Mouse (Mus musculus): ENCODE data around the gene Bcl6.

Gene Bcl6

DNA sequence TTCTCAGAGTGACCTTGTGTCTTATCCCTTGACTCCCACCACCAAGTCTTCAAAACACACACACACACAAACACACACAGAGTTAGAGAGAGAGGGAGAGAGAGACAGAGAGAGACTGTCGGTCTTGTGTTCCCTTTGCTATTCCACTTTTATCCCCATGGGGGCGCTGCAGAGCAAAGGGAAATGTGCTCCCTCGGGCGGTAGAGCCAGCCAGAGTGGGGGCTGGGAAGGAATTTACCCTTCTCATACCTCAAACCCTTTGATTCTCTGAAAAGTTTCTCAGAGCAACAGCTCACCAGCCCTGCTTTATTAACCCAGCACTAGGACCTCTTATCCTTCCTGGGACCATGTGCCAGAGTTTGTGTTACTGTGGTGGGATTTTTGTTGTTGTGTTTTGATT, 2.5 kb upstream of the Bcl6 start:
- peak; percentile 92 for DNase-seq (ENCODE audit: low read depth, low spot score)

DNA sequence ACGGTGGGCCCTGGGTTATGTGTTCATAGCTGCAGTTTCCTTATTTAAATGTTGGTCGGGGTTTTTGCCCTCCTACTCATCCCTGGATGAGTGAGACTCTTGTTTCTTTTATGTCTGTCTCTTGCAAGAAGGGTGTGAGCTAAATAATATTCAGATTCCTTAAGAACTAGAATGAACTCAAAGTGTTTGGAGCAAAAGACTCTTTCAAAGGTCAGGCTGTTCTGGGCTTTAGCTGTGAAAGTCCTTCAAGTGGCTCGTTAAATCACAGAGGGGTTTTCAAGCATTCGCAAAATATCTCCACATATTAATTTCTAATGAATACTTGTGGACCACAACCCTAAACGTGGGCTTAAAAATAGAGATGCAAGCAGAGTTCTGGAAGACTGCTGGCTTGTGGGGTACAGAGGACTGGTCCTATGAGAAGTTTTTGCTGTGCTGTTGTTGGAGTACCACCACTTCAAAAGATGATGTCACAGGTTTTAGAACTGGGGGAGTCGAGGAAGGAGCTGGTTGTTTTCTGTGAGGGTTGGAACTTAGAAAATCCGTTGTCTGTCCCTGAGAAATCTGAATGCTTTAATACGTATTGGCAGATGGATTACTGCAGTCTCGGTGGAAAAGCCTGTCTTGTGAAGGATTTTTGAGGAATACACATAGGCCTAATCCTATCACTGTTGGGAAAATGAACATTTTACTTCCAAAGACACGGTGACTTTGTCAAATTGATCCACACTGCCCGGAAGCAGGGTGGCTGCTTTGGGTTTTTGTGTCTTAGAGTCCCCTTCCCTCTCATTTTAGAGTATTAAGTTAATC, 1.7 kb upstream of the Bcl6 start:
- DNase-seq (ENCODE audit: low read depth, low spot score): no peak

DNA sequence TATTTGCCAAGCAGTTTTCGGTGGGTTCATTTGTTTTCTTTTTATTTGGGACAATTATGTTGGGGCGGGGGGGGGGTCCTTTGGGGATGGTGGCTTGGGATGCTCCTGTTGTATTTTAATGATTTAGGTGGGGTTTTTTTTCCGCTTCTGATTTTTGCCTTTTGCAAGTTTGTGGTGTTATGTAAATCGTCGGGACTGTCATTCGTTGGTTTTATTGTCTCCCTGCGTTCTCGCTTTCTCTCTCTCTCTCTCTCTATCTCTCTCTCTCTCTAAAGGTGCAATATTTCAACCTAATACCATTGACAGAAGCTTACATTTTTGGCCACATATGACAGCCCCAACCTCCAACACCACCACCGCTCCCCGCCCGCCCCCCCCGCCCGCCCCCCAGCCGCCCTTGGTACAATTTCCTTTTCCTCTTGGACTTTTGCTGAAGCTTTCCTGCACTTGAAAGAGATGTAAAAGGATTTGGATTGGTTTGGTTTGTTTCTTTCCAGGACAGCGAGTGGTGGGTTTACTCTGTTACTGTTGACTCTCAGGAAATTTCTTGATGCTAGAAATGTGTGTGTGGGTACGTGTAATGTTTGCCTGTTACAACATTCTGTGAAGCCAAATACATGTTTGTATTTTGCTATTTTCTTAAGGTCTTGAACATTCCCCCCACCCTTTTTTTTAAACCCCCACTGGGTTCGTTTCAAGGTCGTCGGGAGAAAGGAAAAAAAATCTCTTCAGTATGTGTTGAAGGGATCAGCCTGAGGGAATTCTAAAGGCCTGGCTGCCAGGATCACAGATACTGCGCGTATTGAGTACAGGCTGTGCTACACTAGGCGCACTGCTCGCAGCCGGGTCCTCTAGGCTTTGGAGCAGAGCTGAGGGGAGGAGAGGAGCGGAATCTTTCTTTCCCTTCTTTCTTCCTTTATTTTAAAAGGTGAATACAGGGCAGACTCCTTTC, 833 bp upstream of the Bcl6 start:
- peak; percentile 85 for DNase-seq (ENCODE audit: low read depth, low spot score)

DNA sequence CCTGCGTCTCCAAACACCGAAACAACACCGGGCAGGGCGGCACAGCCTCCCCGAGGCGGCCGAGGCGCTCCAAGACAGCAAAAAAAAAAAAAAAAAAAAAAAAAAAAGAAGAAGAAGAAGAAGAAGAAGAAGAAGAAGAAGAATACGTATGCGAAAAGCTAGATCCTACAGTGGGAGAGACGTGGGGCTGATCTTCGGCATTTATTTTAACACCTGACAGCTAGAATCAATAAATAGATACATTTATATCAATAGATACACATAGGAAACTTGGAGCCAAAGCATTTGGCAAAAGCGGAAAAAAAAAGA, 541 bp downstream of the Bcl6 start:
- no peak for DNase-seq (ENCODE audit: low read depth, low spot score)

DNA sequence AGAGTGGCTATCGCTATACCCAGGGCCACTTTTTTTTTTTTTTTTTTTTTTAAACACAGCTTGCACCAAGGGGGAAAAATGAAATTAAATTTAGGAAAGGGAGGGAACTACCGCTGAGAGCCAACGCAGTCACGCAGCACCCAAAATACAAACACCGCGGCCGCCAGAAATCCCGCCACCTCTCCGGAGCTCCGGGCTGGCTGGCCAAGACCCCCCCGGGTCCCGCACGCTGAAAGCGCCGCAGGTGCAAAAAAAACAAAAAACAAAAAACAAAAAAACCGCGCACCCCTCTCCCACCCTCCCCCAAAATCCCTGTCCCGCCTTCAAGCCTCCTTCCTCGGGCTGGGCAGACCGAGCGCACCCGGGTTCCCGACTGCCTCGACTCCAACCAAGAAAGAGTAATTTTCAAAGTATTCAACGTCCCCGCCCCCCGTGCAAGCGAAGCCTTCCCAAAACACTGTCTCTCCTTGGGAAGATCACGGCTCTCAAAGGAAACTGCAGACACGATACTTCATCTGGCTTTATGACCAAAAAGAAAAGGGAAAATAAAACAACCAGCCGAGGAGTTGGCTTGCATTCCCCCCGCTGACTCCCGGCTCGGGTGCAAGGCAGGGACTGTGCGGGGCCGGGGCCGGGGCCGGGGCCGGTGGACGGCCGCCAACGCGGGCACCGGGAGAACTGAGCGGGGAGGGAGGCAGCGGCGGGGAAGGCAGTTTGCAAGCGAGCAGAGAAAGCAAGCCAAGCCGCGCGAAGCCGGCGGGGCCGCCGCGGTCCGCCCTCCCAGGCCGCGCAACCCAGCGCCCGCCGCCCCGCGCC, 1.1 kb downstream of the Bcl6 start:
- DNase-seq (ENCODE audit: low read depth, low spot score): no peak

DNA sequence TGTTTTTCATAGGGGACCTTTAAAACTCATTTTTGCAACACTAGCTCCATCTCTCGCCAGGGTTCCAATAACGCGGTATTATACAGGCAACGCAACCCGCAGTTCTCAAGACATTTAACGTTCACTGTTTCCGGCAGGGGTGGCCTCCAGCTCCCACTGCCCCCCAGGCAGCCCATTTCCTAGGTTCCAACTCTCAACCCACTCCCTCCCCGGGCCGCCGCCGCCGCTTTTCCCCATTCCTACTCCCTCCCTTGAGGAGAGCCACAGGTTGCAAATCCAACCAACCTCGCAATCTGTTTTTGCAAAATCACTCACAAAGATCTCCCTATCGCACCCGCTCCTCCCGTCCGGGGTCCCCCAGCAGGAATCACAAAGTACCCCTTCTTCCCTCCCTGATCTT, 1.8 kb downstream of the Bcl6 start:
- DNase-seq (ENCODE audit: low read depth, low spot score): no peak

GRCm38 (mm10) chr16:23986176-23986575, 2.5 kb downstream of the Bcl6 start:
- DNase-seq (ENCODE audit: low read depth, low spot score): peak; percentile 90

DNA sequence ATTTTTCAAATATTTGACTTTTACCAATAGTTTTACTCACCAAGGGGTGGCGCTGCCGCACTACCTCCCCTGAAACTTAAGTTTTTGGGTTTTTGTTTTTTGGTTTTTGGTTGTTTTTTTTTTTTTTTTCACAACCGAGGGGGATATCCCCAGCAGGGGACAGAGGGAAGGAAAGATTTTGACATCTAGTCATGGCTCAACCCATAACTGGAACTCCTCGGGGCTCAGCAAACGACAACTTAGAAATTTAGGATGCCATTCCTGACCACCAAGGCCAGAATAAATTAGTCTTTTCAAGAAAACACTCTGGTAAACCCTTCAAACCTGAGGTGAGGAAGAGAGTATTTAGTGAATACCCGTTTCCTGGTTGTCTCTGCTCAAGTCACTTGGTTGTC, 3.2 kb downstream of the Bcl6 start:
- DNase-seq (ENCODE audit: low read depth, low spot score): no peak

- DNase-seq (ENCODE audit: low read depth, low spot score): peak; percentile 71
Observed at GRCm38 (mm10) chr16:23984760-23985466, 3.7 kb downstream of the Bcl6 start.

DNA sequence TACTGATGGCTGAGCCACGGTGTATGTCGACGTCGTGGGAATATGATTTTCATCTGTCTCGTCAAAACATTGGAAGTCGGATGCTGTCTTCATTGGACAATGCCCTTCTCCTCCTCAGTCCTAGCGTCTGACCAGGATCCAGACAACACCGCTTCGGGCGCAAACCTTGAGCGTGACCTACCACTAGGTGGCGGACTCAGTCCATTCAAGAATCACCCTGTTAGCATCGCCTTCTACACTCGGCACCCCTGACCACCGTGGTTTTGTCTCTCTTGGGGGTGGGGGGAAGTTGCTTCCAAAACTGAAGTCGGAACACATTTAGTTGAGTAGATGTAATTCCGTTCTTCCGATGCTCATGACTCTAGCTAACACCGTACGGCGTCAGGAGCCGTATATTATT, 4.5 kb downstream of the Bcl6 start:
- peak; percentile 93 for DNase-seq (ENCODE audit: low read depth, low spot score)

GRCm38 (mm10) chr16:23982891-23983588, 5.6 kb downstream of the Bcl6 start:
- peak; percentile 64 for DNase-seq (ENCODE audit: low read depth, low spot score)

GRCm38 (mm10) chr16:23981925-23982851, 6.5 kb downstream of the Bcl6 start:
- peak; percentile 83 for DNase-seq (ENCODE audit: low read depth, low spot score)

DNA sequence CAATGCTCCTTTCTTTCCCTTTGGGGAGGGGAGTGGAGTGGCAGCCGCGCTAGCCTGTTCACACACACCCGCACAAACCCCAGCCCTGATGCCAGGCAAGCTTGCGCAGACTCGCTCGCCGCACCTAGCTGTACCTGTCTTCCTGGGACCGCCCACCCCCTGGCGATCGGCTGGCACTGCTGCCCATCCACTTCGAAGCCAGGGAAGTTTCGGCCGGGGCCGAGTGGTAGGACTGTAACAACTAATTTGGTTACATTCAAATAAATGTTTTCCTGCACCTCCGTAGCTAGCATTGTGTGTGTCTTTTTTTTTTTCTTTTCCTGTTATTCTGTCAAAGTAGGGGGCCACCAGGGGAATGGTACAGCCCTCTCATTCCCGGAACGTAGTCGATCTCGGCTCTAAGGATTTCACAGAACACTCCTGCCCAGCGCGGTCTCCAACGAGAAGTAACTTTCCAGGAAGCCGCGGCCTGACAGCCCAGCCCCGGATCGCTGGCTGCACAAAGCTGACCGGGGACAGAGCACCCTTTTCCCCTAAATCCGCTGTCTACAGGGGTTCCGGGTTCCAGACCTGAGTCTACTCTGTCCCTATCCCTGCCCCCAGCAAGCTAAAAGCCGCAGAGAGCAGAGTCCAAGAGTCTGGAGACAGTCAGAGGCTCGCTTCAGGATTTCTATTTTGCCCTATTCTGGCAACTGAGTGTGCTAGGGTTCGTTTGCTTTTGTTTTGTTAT, 7.5 kb downstream of the Bcl6 start:
- DNase-seq (ENCODE audit: low read depth, low spot score): no peak

GRCm38 (mm10) chr16:23980201-23980870, 8.3 kb downstream of the Bcl6 start:
- no peak for DNase-seq (ENCODE audit: low read depth, low spot score)

DNA sequence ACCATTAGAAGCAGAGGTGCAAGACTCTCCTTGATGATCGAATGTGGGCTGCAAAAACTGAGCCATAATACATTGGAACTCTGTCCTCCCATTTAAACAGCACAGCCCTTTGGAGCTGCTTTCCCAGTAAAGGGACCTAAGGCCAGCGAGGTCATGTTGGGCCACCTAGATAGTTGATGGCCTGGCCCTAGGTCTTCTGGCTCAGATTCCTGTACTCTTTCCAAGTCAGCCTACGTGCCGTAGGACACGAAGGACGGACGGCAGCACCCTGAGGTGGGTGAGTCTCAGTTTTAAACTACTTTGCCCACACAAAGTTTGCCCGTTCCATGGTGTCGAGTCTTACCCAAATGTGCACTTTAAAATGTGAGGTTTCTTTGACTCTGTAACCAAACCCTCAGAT, 9.2 kb downstream of the Bcl6 start:
- peak; percentile 93 for DNase-seq (ENCODE audit: low read depth, low spot score)

DNA sequence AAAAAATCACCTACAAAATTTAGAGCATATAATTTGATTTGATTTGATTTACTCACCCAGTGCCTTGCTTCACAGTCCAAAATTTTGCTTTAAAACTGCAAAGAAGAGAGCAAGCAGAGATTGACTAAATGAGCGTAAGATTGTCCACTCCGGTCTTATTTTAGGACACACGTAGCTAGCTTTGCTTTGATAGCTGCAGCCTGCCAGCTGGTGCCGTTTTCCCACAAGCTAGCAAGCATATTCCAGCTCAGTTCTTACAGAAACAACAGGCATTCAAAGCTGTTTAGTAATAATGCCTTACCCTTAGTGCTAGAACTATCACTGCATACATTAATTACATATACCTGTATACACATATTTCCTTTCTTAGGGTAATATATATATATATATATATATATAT, 10.2 kb downstream of the Bcl6 start:
- peak; percentile 70 for DNase-seq (ENCODE audit: low read depth, low spot score)

DNA sequence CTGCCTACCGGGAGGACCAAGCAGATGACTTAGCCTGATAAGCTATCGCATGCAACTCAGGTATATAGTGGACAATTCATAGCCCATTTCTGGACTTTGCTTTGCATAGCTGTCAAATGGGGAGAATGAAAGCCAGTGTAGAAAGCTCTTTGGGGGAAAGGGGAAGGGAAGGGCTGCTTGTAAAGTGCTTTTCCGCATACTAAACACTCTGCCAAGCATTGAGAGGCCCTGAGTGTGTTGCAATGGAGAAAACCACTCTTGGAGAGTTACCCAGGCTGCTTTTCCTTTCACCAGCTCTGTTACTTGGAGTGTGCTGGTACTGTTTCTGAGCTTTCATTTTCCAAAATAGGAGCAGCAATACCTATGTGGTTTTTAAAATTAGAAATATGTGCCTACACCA, 10.9 kb downstream of the Bcl6 start:
- no peak for DNase-seq (ENCODE audit: low read depth, low spot score)

DNA sequence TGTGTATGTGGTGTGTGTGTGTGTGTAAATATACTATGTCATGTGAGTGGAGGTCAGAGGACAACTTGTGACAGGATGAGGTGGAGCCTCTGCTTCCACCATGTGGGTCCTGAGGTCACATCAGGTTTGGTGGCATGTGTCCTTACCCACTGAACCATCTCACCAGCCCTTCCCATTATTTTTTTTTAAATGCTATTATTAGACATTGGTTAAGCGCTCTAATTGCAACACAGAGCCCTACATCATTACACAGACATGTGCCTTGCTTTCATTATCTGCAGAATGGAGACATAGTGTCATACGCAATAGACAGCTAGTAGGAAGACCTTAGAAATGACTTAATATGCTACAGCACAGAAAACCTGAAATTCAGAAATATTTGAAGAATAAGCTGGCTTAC, 12.5 kb downstream of the Bcl6 start:
- DNase-seq (ENCODE audit: low read depth, low spot score): no peak

All from skeletal muscle tissue, adult 2 months (tissue).